Mouse (Mus musculus) liver, embryonic 14.5 days (tissue): ENCODE data around the gene Rpusd1. TPM values are rescaled to one million over a fixed set of nuclear protein-coding genes. Genes with fewer than 3 reads are reported as not detected.
"Not testable (repeated sequence)": the region's sequence is repeated elsewhere in the genome, so short reads cannot be mapped to it uniquely, and the experiment has no call there.

Experiments used
- ATAC-seq: fragments of 200-750 bp; cut with Nextera tagmentation; 2 replicates; pipeline ENCODE4 v1.8.0; 2017; ENCODE audit warnings: moderate number of reproducible peaks, mild to moderate bottlenecking, moderate library complexity; ENCODE audit not compliant: insufficient read depth
- DNase-seq, 3 experiments: peaks; one replicate each; pipeline ENCODE4 v3.0.0-alpha.2; 2012 to 2013; ENCODE audit warnings: low read depth in 3 of 3, low spot score in 3 of 3
- H3K27ac ChIP-seq: fragments of 300-500 bp; sonication (generic); 2 replicates; pipeline ENCODE4 v1.5.1; 2014; ENCODE audit warnings: moderate library complexity, mild to moderate bottlenecking, control low read depth, inconsistent platforms
- H3K27me3 ChIP-seq: fragments of 300-500 bp; sonication (generic); 2 replicates; pipeline ENCODE4 v1.6.1; 2014; ENCODE audit warnings: mild to moderate bottlenecking, low read length, moderate library complexity; ENCODE audit not compliant: control insufficient read depth, insufficient read depth
- H3K36me3 ChIP-seq: fragments of 300-500 bp; sonication (generic); replicated peaks from 2 replicates; pipeline ENCODE4 v1.6.1; 2014; ENCODE audit warnings: low read depth; ENCODE audit not compliant: control insufficient read depth, insufficient read depth
- H3K4me1 ChIP-seq, 2 experiments: fragments of 200-500 bp in 1 of 2; fragments of 300-500 bp in 1 of 2; sonication (generic) in 1 of 2; replicated peaks; 2 replicates each; pipeline ENCODE4 v1.6.1; 2012 to 2014; ENCODE audit warnings: antibody characterized with exemption in 1 of 2, inconsistent platforms in 1 of 2, low read length in 1 of 2; ENCODE audit not compliant: control insufficient read depth in 2 of 2, insufficient read depth in 2 of 2
- H3K4me2 ChIP-seq: fragments of 300-500 bp; sonication (generic); 2 replicates; pipeline ENCODE4 v1.6.1; 2014; ENCODE audit warnings: low read depth, mild to moderate bottlenecking, control low read depth, moderate library complexity
- H3K4me3 ChIP-seq, 2 experiments: fragments of 200-500 bp in 1 of 2; fragments of 300-500 bp in 1 of 2; sonication (generic) in 1 of 2; 2 replicates each; pipeline ENCODE4 v1.5.1; 2012 to 2014; ENCODE audit warnings: low read depth in 2 of 2, low read length in 2 of 2, mild to moderate bottlenecking in 2 of 2, control low read depth in 1 of 2, inconsistent platforms in 1 of 2, moderate library complexity in 1 of 2; ENCODE audit not compliant: insufficient read depth in 1 of 2
- H3K9ac ChIP-seq: fragments of 300-500 bp; sonication (generic); replicated peaks from 2 replicates; pipeline ENCODE4 v1.6.1; 2014; ENCODE audit warnings: mild to moderate bottlenecking, control low read depth, moderate library complexity
- H3K9me3 ChIP-seq: fragments of 300-500 bp; sonication (generic); 2 replicates; pipeline ENCODE4 v1.6.1; 2016; ENCODE audit warnings: low read length, mixed read lengths; ENCODE audit not compliant: control insufficient read depth
- CTCF ChIP-seq: IDR thresholded peaks from 2 replicates; pipeline ENCODE4 v1.5.1; 2016; ENCODE audit warnings: antibody characterized with exemption, low read depth, control low read depth
- EP300 ChIP-seq: IDR thresholded peaks from 2 replicates; pipeline ENCODE4 v1.6.1; 2016; ENCODE audit warnings: antibody characterized with exemption, low read depth
- WGBS: fragments of 180-500 bp; shearing (Covaris S2); extraction: QIAGEN DNeasy Blood & Tissue Kit; methylation state at CpG from one replicate; pipeline ENCODE4 v1.1.7; 2014; ENCODE audit not compliant: insufficient replicate concordance; 5-methylcytosine and 5-hydroxymethylcytosine counted together
- polyA plus RNA-seq, 2 experiments: library from polyadenylated mRNA; depleted of rRNA in 1 of 2; stranded (reverse) in 1 of 2; unstranded in 1 of 2; fragments of >200 nt; fragmentation: Nextera tagmentation in 1 of 2; extraction: Ambion mirVana in 1 of 2; gene quantifications; 2 replicates each; pipeline versions ENCODE4 v1.2.1 to v1.2.3; 2012 to 2014

Rpusd1 gene
- polyA plus RNA-seq, 2 experiments, result 6.1 to 9.5 TPM

DNA sequence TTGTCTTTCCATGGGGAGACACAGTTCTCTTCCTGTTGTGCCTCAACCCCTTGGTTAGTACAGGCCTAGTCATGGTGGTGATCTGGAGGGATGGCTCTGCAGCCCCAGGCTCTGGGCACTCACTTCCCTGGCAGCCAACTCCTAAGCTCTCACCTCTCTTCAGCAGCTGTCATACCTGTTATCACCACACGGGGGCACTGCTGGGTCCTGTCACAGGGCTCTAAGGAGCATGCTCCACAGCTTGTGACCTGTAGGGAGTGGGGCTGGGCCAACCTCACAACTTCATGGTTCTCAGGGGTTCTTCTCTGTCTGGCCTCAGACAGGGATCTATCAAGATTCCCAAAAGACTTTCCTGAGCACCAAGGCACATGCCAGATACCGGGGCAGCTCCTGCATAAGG lies 4.6 kb downstream of the Rpusd1 start:
- Histone ChIP-seq H3K4me2 (no peak overlapping the region), H3K9ac (no peak overlapping the region), H3K4me1 (no peaks in the 10 kb centered on the region; a peak in 1 of 4 replicates), H3K9me3 (no peaks in the 10 kb centered on the region), H3K27ac (no peak overlapping the region), H3K4me3 (no peak overlapping the region), H3K36me3 (no peaks in the 10 kb centered on the region), H3K27me3 (no peaks in the 10 kb centered on the region)
- DNase-seq (peak; percentile 29 to 67 (median 35)), ATAC-seq (no peak)
- peak; percentile 97 for TF ChIP-seq CTCF
- no peak for TF ChIP-seq EP300
- 22% methylated on average over 2 of the region's 2 CpGs for WGBS

GRCm38 (mm10) chr17:25735246-25735645 lies 7.8 kb downstream of the Rpusd1 start:
- Histone ChIP-seq H3K27me3 (no peaks in the 10 kb centered on the region), H3K9ac (no peak overlapping the region), H3K4me2 (no peak overlapping the region), H3K4me1 (no peaks in the 10 kb centered on the region), H3K9me3 (no peaks in the 10 kb centered on the region), H3K36me3 (no peaks in the 10 kb centered on the region), H3K27ac (no peak overlapping the region), H3K4me3 (no peak overlapping the region)
- TF ChIP-seq CTCF (no peak), EP300 (no peak)
- ATAC-seq (no peak), DNase-seq (no peak)
- WGBS, result 67% methylated on average over 5 of the region's 5 CpGs

- DNase-seq (no peak), ATAC-seq (no peak)
- 58% methylated on average over 3 of the region's 3 CpGs for WGBS
- Histone ChIP-seq H3K4me3 (no peak within 1 kb of the TSS), H3K27me3 (no peaks in the 10 kb centered on the region), H3K4me2 (no peak within 1 kb of the TSS), H3K9ac (no peak within 1 kb of the TSS), H3K36me3 (no peaks in the 10 kb centered on the region), H3K9me3 (no peaks in the 10 kb centered on the region), H3K4me1 (no peaks in the 10 kb centered on the region), H3K27ac (no peak within 1 kb of the TSS)
- TF ChIP-seq CTCF (no peak), EP300 (no peak)
Measured at GRCm38 (mm10) chr17:25735745-25736144, 8.3 kb downstream of the Rpusd1 start, which contains the start of gene Mslnl. Gene Mslnl, plus strand, starts transcription at chr17:25736042.

DNA sequence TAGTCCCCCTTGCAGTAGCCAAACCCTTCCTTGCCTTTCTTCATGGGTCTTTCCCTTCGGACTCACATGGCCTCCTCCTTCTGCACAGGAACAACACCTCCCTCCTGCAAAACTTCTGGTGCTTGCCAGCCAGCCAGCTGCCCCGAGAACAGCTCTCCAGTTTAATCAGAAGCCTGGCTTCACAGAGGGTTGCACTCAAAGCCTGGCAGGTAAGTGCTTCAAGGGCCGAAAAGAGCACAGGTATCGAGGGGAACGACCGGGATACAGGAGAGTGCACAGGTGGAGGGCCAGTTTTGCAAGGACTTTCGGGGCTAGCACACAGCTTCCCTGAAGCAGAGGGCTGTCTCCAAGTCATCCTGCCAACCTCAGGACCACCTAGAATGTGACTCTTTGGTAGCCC lies 11.4 kb downstream of the Rpusd1 start:
- no peaks in the 10 kb centered on the region for H3K36me3 ChIP-seq
- no peaks in the 10 kb centered on the region for H3K27me3 ChIP-seq
- no peaks in the 10 kb centered on the region for H3K9me3 ChIP-seq
- no peak overlapping the region for H3K4me2 ChIP-seq
- no peak for ATAC-seq
- H3K4me3 ChIP-seq, result no peak overlapping the region
- H3K27ac ChIP-seq, result no peak overlapping the region
- DNase-seq, result no peak
- no peak overlapping the region for H3K9ac ChIP-seq
- no peaks in the 10 kb centered on the region for H3K4me1 ChIP-seq
- WGBS, result 58% methylated on average over 7 of the region's 7 CpGs
- TF ChIP-seq CTCF, result no peak
- no peak for TF ChIP-seq EP300

GRCm38 (mm10) chr17:25741471-25741870 lies 14.0 kb downstream of the Rpusd1 start:
- not testable (repeated sequence) for DNase-seq, H3K27me3 ChIP-seq, H3K9me3 ChIP-seq, ATAC-seq, H3K36me3 ChIP-seq, H3K4me2 ChIP-seq, H3K27ac ChIP-seq, H3K9ac ChIP-seq, H3K4me3 ChIP-seq, H3K4me1 ChIP-seq
- WGBS, result 57% methylated on average over 12 of the region's 12 CpGs
